Mouse (Mus musculus): Measurements from ENCODE around the gene Gm10490. TPM values are rescaled to one million over a fixed set of nuclear protein-coding genes. Genes with fewer than 3 reads are reported as not detected.

The Gm10490 gene
- polyA plus RNA-seq, 1 experiment from 2014 or later, result not detected

- H3K27ac ChIP-seq (replicated peaks), result no peak within 1 kb of the TSS
- 20% methylated on average over 19 of the region's 19 CpGs for whole genome bisulfite sequencing
- H3K4me3 ChIP-seq (replicated peaks), result no peak within 1 kb of the TSS
- peaks cover 22% of the 10 kb centered on the region for H3K36me3 ChIP-seq
- H3K27me3 ChIP-seq (replicated peaks), result 0 out of 2 replicates have a peak, but pooled peaks cover 7% of the 10 kb centered on the region
- H3K9me3 ChIP-seq (replicated peaks), result no peaks in the 10 kb centered on the region
- peaks cover 2% of the 10 kb centered on the region for H3K4me1 ChIP-seq
- no peak within 1 kb of the TSS for H3K9ac ChIP-seq (replicated peaks)
- H3K4me2 ChIP-seq, result no peak within 1 kb of the TSS
- no peak for ATAC-seq (ENCODE audit: low FRiP score)
These were observed 19.0 kb downstream of the Gm10490 start, which contains the start of gene Eras for GRCm38 (mm10) chrX:7928270-7928790. Gene Eras (minus strand): TSS chrX:7928607.

- peaks cover 13% of the 10 kb centered on the region for H3K36me3 ChIP-seq
- no peak overlapping the region for H3K9ac ChIP-seq (replicated peaks)
- no peak overlapping the region for H3K4me2 ChIP-seq
- no peaks in the 10 kb centered on the region for H3K27me3 ChIP-seq (replicated peaks)
- no peak overlapping the region for H3K27ac ChIP-seq (replicated peaks)
- ATAC-seq (ENCODE audit: low FRiP score), result no peak
- 44% methylated on average over 11 of the region's 11 CpGs for WGBS
- no peak overlapping the region for H3K4me3 ChIP-seq (replicated peaks)
- H3K9me3 ChIP-seq (replicated peaks), result no peaks in the 10 kb centered on the region
- H3K4me1 ChIP-seq, result no peaks in the 10 kb centered on the region
These were observed 27.5 kb downstream of the Gm10490 start for GRCm38 (mm10) chrX:7936874-7937273.

GRCm38 (mm10) chrX:7937667-7938066, 28.3 kb downstream of the Gm10490 start:
- Histone ChIP-seq H3K4me3 (replicated peaks) (no peak overlapping the region), H3K27me3 (replicated peaks) (no peaks in the 10 kb centered on the region), H3K9ac (replicated peaks) (no peak overlapping the region), H3K27ac (replicated peaks) (no peak overlapping the region), H3K9me3 (replicated peaks) (no peaks in the 10 kb centered on the region), H3K4me1 (no peaks in the 10 kb centered on the region), H3K36me3 (peaks cover 7% of the 10 kb centered on the region; the same call in 1 of the 2 replicates), H3K4me2 (no peak overlapping the region)
- no peak for ATAC-seq (ENCODE audit: low FRiP score)
- WGBS, result 94% methylated on average over 6 of the region's 6 CpGs

GRCm38 (mm10) chrX:7945618-7946017, 36.3 kb downstream of the Gm10490 start:
- H3K36me3 ChIP-seq, result peaks cover 4% of the 10 kb centered on the region
- H3K4me1 ChIP-seq, result peaks cover 6% of the 10 kb centered on the region; the same call in 1 of the 2 replicates
- no peaks in the 10 kb centered on the region for H3K9me3 ChIP-seq (replicated peaks)
- no peak for ATAC-seq (ENCODE audit: low FRiP score)
- no peak overlapping the region for H3K9ac ChIP-seq (replicated peaks)
- H3K4me3 ChIP-seq (replicated peaks), result no peak overlapping the region
- no peaks in the 10 kb centered on the region for H3K27me3 ChIP-seq (replicated peaks)
- WGBS, result 82% methylated on average over 8 of the region's 8 CpGs
- H3K27ac ChIP-seq (replicated peaks), result no peak overlapping the region
- H3K4me2 ChIP-seq, result no peak overlapping the region

- peak within 1 kb of the TSS; percentile 79 for H3K27ac ChIP-seq (replicated peaks)
- peaks cover 6% of the 10 kb centered on the region; the same call in 1 of the 2 replicates for H3K4me1 ChIP-seq
- peak within 1 kb of the TSS; percentile 58 for H3K4me2 ChIP-seq
- no peaks in the 10 kb centered on the region; the same call in 1 of the 2 replicates for H3K36me3 ChIP-seq
- peak within 1 kb of the TSS; percentile 49 for H3K4me3 ChIP-seq (replicated peaks)
- ATAC-seq (ENCODE audit: low FRiP score), result peak; percentile 23
- 28% methylated on average over 34 of the region's 37 CpGs for WGBS
- no peaks in the 10 kb centered on the region for H3K9me3 ChIP-seq (replicated peaks)
- no peaks in the 10 kb centered on the region for H3K27me3 ChIP-seq (replicated peaks)
- H3K9ac ChIP-seq (replicated peaks), result peak within 1 kb of the TSS; percentile 50
These were observed 38.0 kb downstream of the Gm10490 start, which contains the start of gene Hdac6 for GRCm38 (mm10) chrX:7947108-7947899. Gene Hdac6 (minus strand): TSS chrX:7947889.

DNA sequence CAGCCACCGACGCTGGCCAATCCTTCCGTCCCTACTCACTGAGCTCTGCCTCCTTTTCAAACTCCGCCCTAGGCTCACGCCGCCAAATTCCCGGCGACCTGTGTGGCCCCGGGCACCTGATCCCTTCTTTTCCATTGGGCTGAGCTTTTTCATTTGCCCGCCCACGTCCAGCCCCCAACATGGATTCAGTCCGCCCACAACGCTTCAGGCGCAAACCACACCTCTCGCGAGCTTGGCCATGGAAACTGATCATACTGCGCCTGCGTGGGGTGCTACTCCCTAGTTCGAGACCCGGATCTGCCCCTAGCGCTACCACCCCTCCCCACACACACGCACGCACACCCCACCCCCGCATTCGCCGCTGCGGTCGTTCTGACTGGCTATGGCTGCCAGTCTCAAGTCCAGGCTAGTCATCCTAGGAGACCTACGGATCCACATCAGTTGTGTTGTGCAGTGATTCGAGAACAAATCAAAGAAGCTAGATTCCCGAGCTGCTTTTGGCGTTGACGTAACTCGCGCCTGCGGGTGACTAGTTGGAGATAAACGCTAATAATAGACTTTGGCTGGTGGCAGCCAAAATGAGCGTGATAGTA, 38.7 kb downstream of the Gm10490 start:
- peak overlapping the region; percentile 79 for H3K27ac ChIP-seq (replicated peaks)
- H3K4me3 ChIP-seq (replicated peaks), result peak overlapping the region; percentile 49
- peaks cover 6% of the 10 kb centered on the region; the same call in 1 of the 2 replicates for H3K4me1 ChIP-seq
- H3K27me3 ChIP-seq (replicated peaks), result no peaks in the 10 kb centered on the region
- 21% methylated on average over 38 of the region's 38 CpGs for WGBS
- no peaks in the 10 kb centered on the region for H3K9me3 ChIP-seq (replicated peaks)
- H3K4me2 ChIP-seq, result peak overlapping the region; percentile 58
- no peaks in the 10 kb centered on the region; the same call in 1 of the 2 replicates for H3K36me3 ChIP-seq
- peak overlapping the region; percentile 10; the same call in 1 of the 2 replicates for H3K9ac ChIP-seq (replicated peaks)
- ATAC-seq (ENCODE audit: low FRiP score), result peak; percentile 96

DNA sequence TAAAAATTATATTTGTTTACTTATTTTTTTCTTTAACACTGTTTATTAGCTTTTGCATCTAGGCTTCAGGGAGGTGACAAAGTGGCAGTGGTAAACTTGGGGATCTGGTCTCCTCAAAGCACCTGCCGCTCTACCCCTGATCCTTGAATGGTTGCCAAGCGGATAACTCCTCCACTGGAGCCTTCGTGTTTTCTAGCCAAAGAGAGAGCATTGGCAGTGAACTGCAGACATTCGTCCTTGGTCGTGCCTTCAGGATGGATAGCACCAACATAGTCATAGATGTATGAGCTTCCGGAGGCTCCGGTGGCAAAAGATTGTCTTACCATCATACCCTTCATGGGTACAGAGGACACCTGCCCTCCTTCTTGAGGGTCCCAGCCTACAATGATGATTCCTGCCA, 40.7 kb downstream of the Gm10490 start:
- no peaks in the 10 kb centered on the region; the same call in 1 of the 2 replicates for H3K36me3 ChIP-seq
- H3K4me2 ChIP-seq, result no peak overlapping the region
- peaks cover 6% of the 10 kb centered on the region; the same call in 1 of the 2 replicates for H3K4me1 ChIP-seq
- no peak overlapping the region for H3K27ac ChIP-seq (replicated peaks)
- no peak for ATAC-seq (ENCODE audit: low FRiP score)
- no peak overlapping the region for H3K4me3 ChIP-seq (replicated peaks)
- H3K9ac ChIP-seq (replicated peaks), result no peak overlapping the region
- no peaks in the 10 kb centered on the region for H3K27me3 ChIP-seq (replicated peaks)
- 95% methylated on average over 7 of the region's 7 CpGs for WGBS
- no peaks in the 10 kb centered on the region for H3K9me3 ChIP-seq (replicated peaks)

DNA sequence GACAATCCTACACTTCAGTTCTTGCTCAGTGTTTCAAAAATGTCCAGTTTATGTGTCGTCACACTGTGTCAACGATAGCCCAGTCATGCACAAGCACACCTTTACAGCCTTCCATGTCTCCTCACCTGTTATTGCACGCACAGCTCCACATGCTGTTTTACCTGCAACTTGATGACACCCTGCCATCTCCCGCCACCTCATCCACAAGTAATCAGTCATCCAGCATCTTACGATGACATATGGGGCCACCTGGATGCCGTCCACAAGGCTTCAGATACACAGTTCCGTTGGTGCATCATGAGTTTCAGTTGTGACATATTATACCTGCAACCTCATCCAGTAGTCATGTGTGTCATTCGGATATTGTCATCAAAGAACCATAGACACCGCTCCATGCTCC, 49.5 kb downstream of the Gm10490 start:
- Histone ChIP-seq H3K27me3 (replicated peaks) (no peaks in the 10 kb centered on the region), H3K4me3 (replicated peaks) (no peak overlapping the region), H3K9ac (replicated peaks) (no peak overlapping the region), H3K9me3 (replicated peaks) (no peaks in the 10 kb centered on the region), H3K4me1 (no peaks in the 10 kb centered on the region), H3K36me3 (no peaks in the 10 kb centered on the region), H3K4me2 (no peak overlapping the region), H3K27ac (replicated peaks) (no peak overlapping the region)
- 95% methylated on average over 9 of the region's 9 CpGs for WGBS
- ATAC-seq (ENCODE audit: low FRiP score), result no peak

Other genes with a start within 250 kb of the Gm10490 start
- gene Plp2, start 238.2 kb upstream of the Gm10490 start, polyA plus RNA-seq (2015; fragmentation: Nextera tagmentation; extraction: Ambion mirVana), result 20.3 and 50.6 TPM in 2 replicates
- gene Magix, start 228.3 kb upstream of the Gm10490 start, polyA plus RNA-seq (2015; fragmentation: Nextera tagmentation; extraction: Ambion mirVana), result 0.13 TPM in 1 of 2 replicates, not detected in the other
- gene Gpkow, start 212.4 kb upstream of the Gm10490 start, polyA plus RNA-seq (2015; fragmentation: Nextera tagmentation; extraction: Ambion mirVana), result 46.0 and 46.5 TPM in 2 replicates
- 34.6 and 34.9 TPM in 2 replicates for gene Wdr45, start 195.2 kb upstream of the Gm10490 start, polyA plus RNA-seq (2015; fragmentation: Nextera tagmentation; extraction: Ambion mirVana)
- gene Gm45208, start 187.3 kb upstream of the Gm10490 start, polyA plus RNA-seq (2015; fragmentation: Nextera tagmentation; extraction: Ambion mirVana), result 1.4 TPM in 1 of 2 replicates, not detected in the other
- gene Praf2, start 181.1 kb upstream of the Gm10490 start, polyA plus RNA-seq (2015; fragmentation: Nextera tagmentation; extraction: Ambion mirVana), result 128 and 132 TPM in 2 replicates
- gene Ccdc120, start 158.6 kb upstream of the Gm10490 start, polyA plus RNA-seq (2015; fragmentation: Nextera tagmentation; extraction: Ambion mirVana), result 50.8 and 56.3 TPM in 2 replicates
- 24.7 and 25.2 TPM in 2 replicates for gene Tfe3, start 147.0 kb upstream of the Gm10490 start, polyA plus RNA-seq (2015; fragmentation: Nextera tagmentation; extraction: Ambion mirVana)
- gene Gripap1, start 119.8 kb upstream of the Gm10490 start, polyA plus RNA-seq (2015; fragmentation: Nextera tagmentation; extraction: Ambion mirVana), result 63.0 and 67.4 TPM in 2 replicates
- gene Kcnd1, start 87.3 kb upstream of the Gm10490 start, polyA plus RNA-seq (2015; fragmentation: Nextera tagmentation; extraction: Ambion mirVana), result 5.7 and 6.5 TPM in 2 replicates
- gene Otud5, start 68.2 kb upstream of the Gm10490 start, polyA plus RNA-seq (2015; fragmentation: Nextera tagmentation; extraction: Ambion mirVana), result 40.0 and 40.4 TPM in 2 replicates
- 21.0 and 26.8 TPM in 2 replicates for gene Pim2, start 31.3 kb upstream of the Gm10490 start, polyA plus RNA-seq (2015; fragmentation: Nextera tagmentation; extraction: Ambion mirVana)
- gene Slc35a2, start 25.5 kb upstream of the Gm10490 start, polyA plus RNA-seq (2015; fragmentation: Nextera tagmentation; extraction: Ambion mirVana), result 46.9 and 47.3 TPM in 2 replicates
- gene Pqbp1, start 10.3 kb upstream of the Gm10490 start, polyA plus RNA-seq (2015; fragmentation: Nextera tagmentation; extraction: Ambion mirVana), result 194 and 201 TPM in 2 replicates
- 152 TPM in 2 replicates for gene Timm17b, start 10.2 kb upstream of the Gm10490 start, polyA plus RNA-seq (2015; fragmentation: Nextera tagmentation; extraction: Ambion mirVana)
- gene Gm10491, start 1.7 kb upstream of the Gm10490 start, polyA plus RNA-seq (2015; fragmentation: Nextera tagmentation; extraction: Ambion mirVana), result not detected in 2 replicates
- 292 and 368 TPM in 2 replicates for gene Pcsk1n, start 10.3 kb downstream of the Gm10490 start, polyA plus RNA-seq (2015; fragmentation: Nextera tagmentation; extraction: Ambion mirVana)
- 0.28 TPM in 1 of 2 replicates, not detected in the other for gene Eras, start 19.1 kb downstream of the Gm10490 start, polyA plus RNA-seq (2015; fragmentation: Nextera tagmentation; extraction: Ambion mirVana)
- gene Hdac6, start 38.3 kb downstream of the Gm10490 start, polyA plus RNA-seq (2015; fragmentation: Nextera tagmentation; extraction: Ambion mirVana), result 57.4 and 61.3 TPM in 2 replicates
- 3.1 TPM in 1 of 2 replicates, not detected in the other for gene Gata1, start 68.5 kb downstream of the Gm10490 start, polyA plus RNA-seq (2015; fragmentation: Nextera tagmentation; extraction: Ambion mirVana)
- 0.28 and 0.88 TPM in 2 replicates for gene Glod5, start 109.0 kb downstream of the Gm10490 start, polyA plus RNA-seq (2015; fragmentation: Nextera tagmentation; extraction: Ambion mirVana)
- 34.6 and 42.5 TPM in 2 replicates for gene Suv39h1, start 165.2 kb downstream of the Gm10490 start, polyA plus RNA-seq (2015; fragmentation: Nextera tagmentation; extraction: Ambion mirVana)
- gene Was, start 181.0 kb downstream of the Gm10490 start, polyA plus RNA-seq (2015; fragmentation: Nextera tagmentation; extraction: Ambion mirVana), result 0.14 and 2.0 TPM in 2 replicates
- gene Wdr13, start 223.3 kb downstream of the Gm10490 start, polyA plus RNA-seq (2015; fragmentation: Nextera tagmentation; extraction: Ambion mirVana), result 56.2 and 64.9 TPM in 2 replicates
- 309 and 341 TPM in 2 replicates for gene Rbm3, start 236.3 kb downstream of the Gm10490 start, polyA plus RNA-seq (2015; fragmentation: Nextera tagmentation; extraction: Ambion mirVana)

Data from neural tube, embryonic 15.5 days (tissue).